Mouse (Mus musculus): ENCODE results near the gene Tes.
A peak's percentile ranks its signal among the peaks of the same experiment; 100 is the strongest.
"Not testable (repeated sequence)": the region's sequence is repeated elsewhere in the genome, so short reads cannot be mapped to it uniquely, and the experiment has no call there.

Gene Tes

GRCm38 (mm10) chr6:17064936-17065790, at the start of gene Tes:
Gene Tes, plus strand, starts transcription at chr6:17065149.
- DNase-seq (ENCODE audit: low spot score in 2 of 2) = peak; percentile 26 to 39

- no peak for DNase-seq (ENCODE audit: low spot score in 2 of 2)
Measured at GRCm38 (mm10) chr6:17025886-17026285, 39.1 kb upstream of the Tes start.

- no peak for DNase-seq (ENCODE audit: low spot score in 2 of 2)
Measured at GRCm38 (mm10) chr6:17027572-17027971, 37.4 kb upstream of the Tes start.

- DNase-seq (ENCODE audit: low spot score in 2 of 2) = no peak
Measured at GRCm38 (mm10) chr6:17028809-17029208, 36.1 kb upstream of the Tes start.

- no peak for DNase-seq (ENCODE audit: low spot score in 2 of 2)
Measured at GRCm38 (mm10) chr6:17032231-17032728, 32.7 kb upstream of the Tes start.

GRCm38 (mm10) chr6:17034095-17034494, 30.9 kb upstream of the Tes start:
- DNase-seq (ENCODE audit: low spot score in 2 of 2) = no peak

- DNase-seq (ENCODE audit: low spot score in 2 of 2) = no peak
Measured at GRCm38 (mm10) chr6:17035228-17035627, 29.7 kb upstream of the Tes start.

GRCm38 (mm10) chr6:17051432-17052025, 13.4 kb upstream of the Tes start:
- no peak for DNase-seq (ENCODE audit: low spot score in 2 of 2)

GRCm38 (mm10) chr6:17053028-17053660, 11.8 kb upstream of the Tes start:
- no peak for DNase-seq (ENCODE audit: low spot score in 2 of 2)

GRCm38 (mm10) chr6:17054781-17055180, 10.2 kb upstream of the Tes start:
- no peak for DNase-seq (ENCODE audit: low spot score in 2 of 2)

- no peak for DNase-seq (ENCODE audit: low spot score in 2 of 2)
Measured at GRCm38 (mm10) chr6:17055659-17056058, 9.3 kb upstream of the Tes start.

- DNase-seq (ENCODE audit: low spot score in 2 of 2) = no peak
Measured at GRCm38 (mm10) chr6:17059501-17059900, 5.4 kb upstream of the Tes start.

GRCm38 (mm10) chr6:17060154-17060553, 4.8 kb upstream of the Tes start:
- no peak for DNase-seq (ENCODE audit: low spot score in 2 of 2)

- DNase-seq (ENCODE audit: low spot score in 2 of 2) = not testable (repeated sequence)
Measured at GRCm38 (mm10) chr6:17061826-17062225, 3.1 kb upstream of the Tes start.

GRCm38 (mm10) chr6:17062366-17062765, 2.6 kb upstream of the Tes start:
- DNase-seq (ENCODE audit: low spot score in 2 of 2) = no peak

- DNase-seq (ENCODE audit: low spot score in 2 of 2) = no peak
Measured at GRCm38 (mm10) chr6:17065791-17066169, 831 bp downstream of the Tes start.

GRCm38 (mm10) chr6:17066211-17066940, 1.4 kb downstream of the Tes start:
- no peak for DNase-seq (ENCODE audit: low spot score in 2 of 2)

- DNase-seq (ENCODE audit: low spot score in 2 of 2) = no peak
Measured at GRCm38 (mm10) chr6:17071899-17072298, 7.0 kb downstream of the Tes start.

GRCm38 (mm10) chr6:17072338-17072737, 7.4 kb downstream of the Tes start:
- no peak for DNase-seq (ENCODE audit: low spot score in 2 of 2)

GRCm38 (mm10) chr6:17072763-17073484, 8.0 kb downstream of the Tes start:
- DNase-seq (ENCODE audit: low spot score in 2 of 2) = no peak

- DNase-seq (ENCODE audit: low spot score in 2 of 2) = no peak
Measured at GRCm38 (mm10) chr6:17077270-17077669, 12.3 kb downstream of the Tes start.
